In genomic region chr3:105130228-105130627, GRCm38 (mm10) we compare ENCODE assay signal across 25 mouse cellular contexts.
DNase-seq lines count a peak whose midpoint lies in the region; ATAC-seq and TF ChIP-seq lines count a peak whose summit lies in the region.
"Had no signal": no experiment of that assay in that cellular context is flagged by ENCODE, and none has a peak within 500 bp of the region (broad histone marks: within the 10 kb centered on the region; RNA-seq: fewer than 3 reads in every experiment).

No protein-coding gene starts in this region.

- H3K27ac ChIP-seq in embryonic facial prominence, embryonic 11.5 days (replicated peaks; ENCODE audit: low read depth, low read length): no peak overlapping the region
- no peak overlapping the region for H3K27ac ChIP-seq in embryonic facial prominence, embryonic 10.5 days (replicated peaks)
- H3K27ac ChIP-seq: embryonic facial prominence, embryonic 13.5 days; embryonic facial prominence, embryonic 15.5 days; forebrain, embryonic 10.5 days; forebrain, embryonic 12.5 days had no signal

- no peak overlapping the region for H3K4me3 ChIP-seq in embryonic facial prominence, embryonic 11.5 days (ENCODE audit: low read depth, low read length)
- H3K4me3 ChIP-seq in embryonic facial prominence, embryonic 10.5 days: no peak overlapping the region
- H3K4me3 ChIP-seq in G1E (ENCODE audit: low read depth, low read length): peak overlapping the region; percentile 28; the same call in 1 of the 2 replicates
- H3K4me3 ChIP-seq: embryonic facial prominence, embryonic 13.5 days; embryonic facial prominence, embryonic 15.5 days; erythroblast, embryonic 14.5 days; forebrain, embryonic 10.5 days; forebrain, embryonic 12.5 days had no signal

- DNase-seq in embryonic facial prominence, embryonic 11.5 days (ENCODE audit: low spot score): no peak
- DNase-seq in embryonic facial prominence, embryonic 10.5 days (ENCODE audit: low spot score): no peak
- no peak for DNase-seq in G1E (ENCODE audit: low spot score)
- DNase-seq in cerebellum, adult 8-10 months: no peak
- DNase-seq: adrenal gland, adult 8-10 months; adrenal gland, postnatal 14 days; adrenal gland, postnatal 36 days; B cell, adult 2 months; cerebellum, adult 11-12 months; cerebellum, adult 2 months; cerebellum, adult 9-11 months; cerebellum, postnatal 14 days; cerebellum, postnatal 36 days; embryo, embryonic 11 days had no signal

- TF ChIP-seq CTCF in G1E (IDR thresholded peaks at IDR 0.05; ENCODE audit: low read depth, low read length): no peak

- H3K4me1 ChIP-seq in embryonic facial prominence, embryonic 11.5 days (ENCODE audit: control insufficient read depth, insufficient read depth, low read length): no peaks in the 10 kb centered on the region; the same call in 1 of the 2 replicates
- peaks cover 10% of the 10 kb centered on the region for H3K4me1 ChIP-seq in embryonic facial prominence, embryonic 10.5 days
- no peaks in the 10 kb centered on the region for H3K4me1 ChIP-seq in G1E (ENCODE audit: insufficient read depth, low read depth, low read length)

- no peak overlapping the region for H3K9ac ChIP-seq in embryonic facial prominence, embryonic 11.5 days (replicated peaks; ENCODE audit: low read length)
- H3K9ac ChIP-seq: embryonic facial prominence, embryonic 13.5 days; embryonic facial prominence, embryonic 15.5 days; forebrain, embryonic 12.5 days had no signal

- no peaks in the 10 kb centered on the region for H3K9me3 ChIP-seq in embryonic facial prominence, embryonic 11.5 days (replicated peaks; ENCODE audit: control insufficient read depth, low read length)
- peaks cover 2% of the 10 kb centered on the region; the same call in 1 of the 2 replicates for H3K9me3 ChIP-seq in embryonic facial prominence, embryonic 10.5 days
- no peaks in the 10 kb centered on the region for H3K9me3 ChIP-seq in G1E (replicated peaks)
- H3K9me3 ChIP-seq: embryonic facial prominence, embryonic 15.5 days; forebrain, embryonic 10.5 days; forebrain, embryonic 12.5 days had no signal

- ATAC-seq in embryonic facial prominence, embryonic 11.5 days (replicated peaks; ENCODE audit: insufficient number of reproducible peaks, low FRiP score, low TSS enrichment, low read depth): peak; percentile 42; the same call in 1 of the 2 replicates
- no peak for ATAC-seq in G1E (ENCODE audit: extremely low read depth, insufficient number of reproducible peaks, low FRiP score, poor library complexity, severe bottlenecking)
- ATAC-seq in monocyte, adult 5-6 weeks (replicated peaks; ENCODE audit: insufficient number of reproducible peaks, low FRiP score, low TSS enrichment, poor library complexity, severe bottlenecking): peak; percentile 29; the same call in 1 of the 2 replicates
- ATAC-seq: activated CD4-positive, CD25-positive, alpha-beta regulatory T cell, adult 4 months; CD4-positive, CD25-positive, alpha-beta regulatory T cell, adult 4 months; forebrain, embryonic 14.5 days; forebrain, embryonic 16.5 days; Patski had no signal

- WGBS in embryonic facial prominence, embryonic 11.5 days: 92% methylated on average over 4 of the region's 4 CpGs
- WGBS in embryonic facial prominence, embryonic 10.5 days: 92% methylated on average over 4 of the region's 4 CpGs

- H3K27me3 ChIP-seq in embryonic facial prominence, embryonic 11.5 days (ENCODE audit: control insufficient read depth, insufficient read depth, low read length): no peaks in the 10 kb centered on the region
- no peaks in the 10 kb centered on the region for H3K27me3 ChIP-seq in embryonic facial prominence, embryonic 10.5 days (replicated peaks; ENCODE audit: low read depth, poor library complexity, severe bottlenecking)
- no peaks in the 10 kb centered on the region for H3K27me3 ChIP-seq in G1E (ENCODE audit: insufficient read depth, low read length)
- H3K27me3 ChIP-seq: embryonic facial prominence, embryonic 13.5 days; embryonic facial prominence, embryonic 15.5 days; forebrain, embryonic 12.5 days; Patski had no signal

- H3K4me2 ChIP-seq in embryonic facial prominence, embryonic 11.5 days (ENCODE audit: low read depth, low read length): no peak overlapping the region
- H3K4me2 ChIP-seq: embryonic facial prominence, embryonic 13.5 days; embryonic facial prominence, embryonic 15.5 days; forebrain, embryonic 12.5 days had no signal

- no peaks in the 10 kb centered on the region for H3K36me3 ChIP-seq in embryonic facial prominence, embryonic 11.5 days (replicated peaks; ENCODE audit: control insufficient read depth, insufficient read depth, low read depth, low read length)
- H3K36me3 ChIP-seq in embryonic facial prominence, embryonic 10.5 days (replicated peaks): no peaks in the 10 kb centered on the region
- no peaks in the 10 kb centered on the region for H3K36me3 ChIP-seq in G1E (replicated peaks)
- H3K36me3 ChIP-seq: embryonic facial prominence, embryonic 13.5 days; embryonic facial prominence, embryonic 15.5 days; forebrain, embryonic 10.5 days; forebrain, embryonic 12.5 days had no signal
